Mouse (Mus musculus): ENCODE data around the gene Echs1. TPM values are rescaled to one million over a fixed set of nuclear protein-coding genes. Genes with fewer than 3 reads are reported as not detected.

The Echs1 gene
- total RNA-seq, 2 experiments from 2014 or later = 60.2 to 61.0 TPM

DNA sequence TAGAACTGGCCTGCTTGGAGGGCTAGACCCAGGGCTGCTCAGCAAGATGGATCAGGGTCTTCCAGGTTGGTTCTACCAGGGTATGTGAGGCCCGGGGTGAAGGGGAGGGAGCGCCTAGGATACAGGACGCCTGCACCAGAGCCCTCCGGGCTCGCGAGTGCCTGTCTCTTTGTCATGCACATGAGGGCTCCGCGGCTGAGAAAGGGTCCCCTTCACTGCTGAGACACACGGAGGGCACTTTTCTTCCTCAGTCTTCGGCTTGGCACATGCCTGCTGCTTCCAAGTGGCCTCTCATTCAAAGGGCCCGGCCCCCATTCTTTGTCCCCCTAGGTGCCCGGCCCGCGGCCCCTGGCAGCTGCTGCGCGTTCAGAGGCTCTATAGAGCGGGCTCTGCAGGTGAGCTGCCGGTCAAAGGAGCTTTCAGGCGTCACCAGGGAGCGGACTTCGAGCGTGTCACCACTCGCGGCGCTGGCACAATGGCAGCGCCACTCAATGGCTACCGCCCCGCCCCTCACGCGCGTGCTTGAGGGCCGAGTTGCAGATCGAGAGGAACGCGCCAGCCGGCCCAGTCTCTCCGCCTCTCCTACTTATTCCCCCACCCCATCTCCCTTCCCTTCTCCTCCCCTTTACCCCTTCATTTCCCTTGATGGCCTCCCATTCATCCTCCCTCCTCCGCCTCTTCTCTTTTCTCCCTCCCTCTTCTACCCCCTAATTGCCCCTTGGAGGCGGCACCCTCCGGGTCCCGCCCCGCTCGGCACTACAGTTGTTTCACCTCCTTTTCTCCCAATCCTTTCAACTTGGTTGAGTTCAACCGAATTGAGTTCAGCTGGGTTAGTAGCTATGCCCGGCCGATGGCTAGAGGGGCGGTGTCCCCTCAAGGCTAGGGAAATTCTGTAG, 55.1 kb downstream of the Echs1 start:
- no peak for DNase-seq

DNA sequence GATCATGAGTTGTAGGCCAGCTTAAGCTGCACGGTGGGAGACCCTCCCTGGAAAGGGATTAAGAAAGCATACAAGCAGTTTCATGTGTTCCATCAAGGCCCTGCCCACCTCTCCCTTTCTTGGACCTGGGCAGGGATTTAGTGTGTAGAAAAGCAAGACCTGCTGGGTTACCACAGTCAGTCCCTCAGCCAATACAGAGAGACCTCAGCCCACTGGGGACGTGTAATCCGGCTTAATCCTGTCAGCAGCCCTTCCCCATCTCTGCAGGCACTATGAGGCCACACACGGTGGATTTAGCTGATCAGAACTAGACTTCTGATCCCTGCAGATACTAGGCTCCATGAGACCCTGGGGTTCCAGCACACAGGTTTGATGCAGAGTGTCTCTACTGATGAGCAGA, 56.7 kb downstream of the Echs1 start:
- no peak for DNase-seq

DNA sequence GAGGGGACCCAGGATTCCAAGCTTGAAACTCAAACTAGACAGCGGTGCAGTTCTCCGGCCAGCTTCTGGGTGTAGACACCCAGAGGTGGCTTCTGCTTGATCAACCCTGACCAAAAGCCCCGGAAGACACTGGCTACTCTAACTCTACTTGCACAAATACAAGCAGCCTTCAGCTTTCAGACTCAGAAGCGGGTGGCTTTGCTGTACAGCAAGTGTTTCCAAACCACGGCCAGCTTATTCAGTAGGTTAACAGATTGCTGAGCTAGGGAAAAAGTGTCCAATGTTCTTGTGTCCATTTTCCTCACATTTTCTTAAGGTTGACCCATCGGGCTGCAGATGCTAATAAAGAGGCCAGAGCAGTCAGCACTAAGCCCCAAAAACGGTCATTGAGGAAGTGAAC, 57.7 kb downstream of the Echs1 start:
- DNase-seq = no peak

DNA sequence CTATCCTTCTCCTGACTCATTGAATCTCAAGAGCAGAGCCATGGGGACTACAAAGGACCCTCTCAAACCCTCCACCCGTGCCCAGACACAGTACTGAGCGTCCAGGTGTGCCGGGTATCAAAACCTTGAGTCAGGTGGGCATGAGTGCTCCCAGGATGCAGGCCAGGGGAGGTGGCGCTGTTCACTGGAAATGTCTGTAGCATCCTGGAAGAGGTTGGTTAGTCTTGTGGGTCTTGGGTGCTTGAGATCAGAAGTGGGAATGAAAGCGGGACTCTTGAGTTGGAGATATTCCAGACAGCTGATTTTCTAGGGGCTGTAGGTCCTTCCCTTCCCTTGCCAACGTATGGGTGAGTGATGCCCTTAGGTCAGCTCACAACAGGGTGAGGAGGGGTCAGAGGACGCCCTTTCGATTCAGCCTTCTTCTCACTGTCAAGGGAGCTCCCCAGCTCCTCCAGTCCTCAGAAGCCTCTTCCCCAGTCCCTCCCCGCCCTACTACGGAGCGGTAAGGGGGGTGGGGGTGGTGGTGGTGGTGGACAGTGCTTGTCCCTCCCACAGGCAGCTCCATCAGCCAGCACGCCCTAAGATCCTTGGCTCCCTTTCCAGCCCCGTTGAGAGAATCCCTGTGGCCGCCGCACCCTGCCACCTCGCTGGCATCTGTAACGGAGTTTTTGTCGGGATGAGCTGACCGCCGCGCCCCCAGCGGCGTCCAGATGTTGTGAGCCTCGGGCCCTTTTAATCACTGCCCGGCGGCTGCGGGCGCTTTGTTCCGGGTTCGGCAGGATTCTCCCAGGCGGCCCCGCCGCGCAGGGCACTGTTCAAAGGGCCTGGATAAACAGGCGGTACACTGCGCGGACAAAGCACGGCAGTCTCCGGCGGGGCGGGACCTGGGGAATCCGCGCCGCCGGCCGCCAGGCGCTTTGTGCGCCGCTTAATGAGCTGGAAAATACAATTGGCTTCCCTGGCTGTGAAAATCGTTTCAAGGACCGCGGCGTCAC, 58.6 kb downstream of the Echs1 start:
- DNase-seq = no peak

Other genes starting within 250 kb of the Echs1 start
- gene Kndc1, start 221.8 kb downstream of the Echs1 start, total RNA-seq (2021) = 10 to 100 TPM; 87.3 to 88.1 TPM
- not detected for gene Utf1, start 172.7 kb downstream of the Echs1 start, total RNA-seq (2021)
- under 1 TPM; 0.72 to 0.78 TPM for gene 6430531B16Rik, start 137.7 kb downstream of the Echs1 start, total RNA-seq (2021)
- 1 to 10 TPM; 5.7 to 6.9 TPM for gene Adam8, start 123.9 kb downstream of the Echs1 start, total RNA-seq (2021)
- gene Zfp511, start 80.1 kb downstream of the Echs1 start, total RNA-seq (2021) = 10 to 100 TPM; 23.7 to 30.7 TPM
- 10 to 100 TPM; 34.8 to 36.3 TPM for gene Tubgcp2, start 79.8 kb downstream of the Echs1 start, total RNA-seq (2021)
- gene Msx3, start 67.4 kb downstream of the Echs1 start, total RNA-seq (2021) = under 1 TPM in 1 of 2 experiments, not detected in 1; 0.18 TPM
- 100 to 1,000 TPM; 242 to 255 TPM for gene Caly, start 33.9 kb downstream of the Echs1 start, total RNA-seq (2021)
- gene Prap1, start 23.1 kb downstream of the Echs1 start, total RNA-seq (2021) = not detected
- gene Fuom, start 14.0 kb downstream of the Echs1 start, total RNA-seq (2021) = 10 to 100 TPM; 47.0 to 50.7 TPM
- 1 to 10 TPM; 3.0 to 3.4 TPM for gene Paox, start 677 bp downstream of the Echs1 start, total RNA-seq (2021)
- gene Mtg1, start 21.1 kb upstream of the Echs1 start, total RNA-seq (2021) = 10 to 100 TPM; 23.0 to 27.3 TPM
- gene Sprn, start 38.4 kb upstream of the Echs1 start, total RNA-seq (2021) = 100 to 1,000 TPM; 165 to 170 TPM
- gene Olfr522, start 48.3 kb upstream of the Echs1 start, total RNA-seq (2021) = not detected
- under 1 TPM; 0.10 to 0.18 TPM for gene Olfr523, start 56.7 kb upstream of the Echs1 start, total RNA-seq (2021)
- gene Olfr524, start 89.5 kb upstream of the Echs1 start, total RNA-seq (2021) = not detected
- under 1 TPM; 0.43 to 0.70 TPM for gene Cd163l1, start 101.8 kb upstream of the Echs1 start, total RNA-seq (2021)
- under 1 TPM; 0.17 to 0.18 TPM for gene 5830411N06Rik, start 130.8 kb upstream of the Echs1 start, total RNA-seq (2021)
- gene Olfr525, start 204.4 kb upstream of the Echs1 start, total RNA-seq (2021) = not detected
- not detected for gene Olfr527, start 217.5 kb upstream of the Echs1 start, total RNA-seq (2021)
- gene Olfr60, start 245.2 kb upstream of the Echs1 start, total RNA-seq (2021) = not detected